Mouse (Mus musculus) fat pad, adult 2 months (tissue): ENCODE measurements around the gene Nav3.

Experiments
- DNase-seq: peaks from one replicate; pipeline ENCODE4 v3.0.0-alpha.2; 2011; ENCODE audit warnings: low read depth, low spot score; ENCODE audit errors: extremely low read depth

Nav3 gene

GRCm38 (mm10) chr10:109718390-109718789 lies 737.6 kb downstream of the Nav3 start:
- DNase-seq = no peak

- no peak for DNase-seq
Observed at GRCm38 (mm10) chr10:109713001-109713400, 743.0 kb downstream of the Nav3 start.

- DNase-seq = no peak
Observed at GRCm38 (mm10) chr10:109699771-109700335, 756.2 kb downstream of the Nav3 start.

GRCm38 (mm10) chr10:109690564-109690963 lies 765.4 kb downstream of the Nav3 start:
- no peak for DNase-seq

- no peak for DNase-seq
Observed at GRCm38 (mm10) chr10:109684109-109685056, 771.6 kb downstream of the Nav3 start.

GRCm38 (mm10) chr10:109672896-109673295 lies 783.1 kb downstream of the Nav3 start:
- no peak for DNase-seq

GRCm38 (mm10) chr10:109667453-109667852 lies 788.6 kb downstream of the Nav3 start:
- DNase-seq = no peak

- DNase-seq = no peak
Observed at GRCm38 (mm10) chr10:109664629-109665317, 791.2 kb downstream of the Nav3 start.

- no peak for DNase-seq
Observed at GRCm38 (mm10) chr10:109651516-109651915, 804.5 kb downstream of the Nav3 start.

GRCm38 (mm10) chr10:109643598-109643997 lies 812.4 kb downstream of the Nav3 start:
- DNase-seq = no peak

GRCm38 (mm10) chr10:109641806-109642205 lies 814.2 kb downstream of the Nav3 start:
- DNase-seq = no peak

- DNase-seq = no peak
Observed at GRCm38 (mm10) chr10:109637702-109638101, 818.3 kb downstream of the Nav3 start.
